Mouse (Mus musculus): ENCODE measurements at regions not wholly inside any gene's neighbourhood (a gene's known extent, or its start where the extent isn't known, plus 50 kb on each side); places are given as distances from the start of the nearest gene placed in this dataset.
"Not testable (repeated sequence)": the region's sequence is repeated elsewhere in the genome, so short reads cannot be mapped to it uniquely, and the experiment has no call there.

GRCm38 (mm10) chr5:91752846-91753245 is 210.0 kb downstream of the Rchy1 start:
- not testable (repeated sequence) for DNase-seq (ENCODE audit: low spot score in 2 of 2)

- DNase-seq (ENCODE audit: low spot score in 2 of 2), result no peak
These were observed 211.7 kb downstream of the Rchy1 start for GRCm38 (mm10) chr5:91751168-91751567.

GRCm38 (mm10) chr5:91746077-91746476 is 216.8 kb downstream of the Rchy1 start:
- DNase-seq (ENCODE audit: low spot score in 2 of 2), result no peak

DNA sequence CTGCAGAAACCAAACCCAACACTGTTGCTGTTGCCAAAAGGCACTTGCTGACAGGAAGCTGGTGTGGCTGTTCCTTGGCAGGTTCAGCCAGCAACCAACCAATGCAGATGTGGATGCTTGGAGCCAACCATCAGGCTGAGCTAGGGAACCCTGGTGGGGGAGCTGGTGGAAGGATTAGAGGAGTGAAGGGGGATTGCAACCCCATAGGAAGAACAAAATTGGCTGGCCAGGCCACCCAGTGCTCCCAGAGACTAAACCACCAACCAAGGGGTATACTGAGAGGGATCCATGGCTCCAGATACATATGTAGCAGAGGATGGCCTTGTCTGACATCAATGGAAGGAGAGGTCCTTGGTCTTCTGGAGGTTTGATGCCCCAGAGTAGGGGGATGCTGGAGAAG is 218.5 kb downstream of the Rchy1 start:
- no peak for DNase-seq (ENCODE audit: low spot score in 2 of 2)

GRCm38 (mm10) chr5:91740159-91740537 is 222.7 kb downstream of the Rchy1 start:
- no peak for DNase-seq (ENCODE audit: low spot score in 2 of 2)

- DNase-seq (ENCODE audit: low spot score in 2 of 2), result peak; percentile 50 to 67
These were observed 222.2 kb downstream of the Parm1 start for GRCm38 (mm10) chr5:91739433-91740158.

DNA sequence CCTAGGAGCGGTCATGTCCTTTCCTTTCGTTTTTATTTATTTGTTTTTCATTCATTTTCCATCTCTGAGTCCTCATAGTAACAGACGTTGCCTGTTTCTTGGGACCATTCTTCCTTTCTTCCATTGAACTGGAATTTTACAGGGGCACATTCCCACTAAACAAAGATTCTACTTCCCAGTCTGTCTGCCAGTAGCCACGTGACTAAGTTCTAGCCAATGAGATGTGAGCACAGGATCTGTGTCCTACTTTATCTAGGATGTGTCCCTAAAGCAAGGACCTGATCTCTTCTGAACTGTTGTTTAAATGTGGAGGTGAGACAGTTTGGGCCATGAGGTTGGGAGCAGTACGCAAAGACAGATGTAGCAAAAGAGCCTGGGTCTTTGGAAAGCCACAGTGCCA is 214.6 kb downstream of the Parm1 start:
- DNase-seq (ENCODE audit: low spot score in 2 of 2), result no peak

GRCm38 (mm10) chr5:91731155-91731554 is 213.7 kb downstream of the Parm1 start:
- no peak for DNase-seq (ENCODE audit: low spot score in 2 of 2)

GRCm38 (mm10) chr5:91729868-91730267 is 212.5 kb downstream of the Parm1 start:
- DNase-seq (ENCODE audit: low spot score in 2 of 2), result no peak

DNA sequence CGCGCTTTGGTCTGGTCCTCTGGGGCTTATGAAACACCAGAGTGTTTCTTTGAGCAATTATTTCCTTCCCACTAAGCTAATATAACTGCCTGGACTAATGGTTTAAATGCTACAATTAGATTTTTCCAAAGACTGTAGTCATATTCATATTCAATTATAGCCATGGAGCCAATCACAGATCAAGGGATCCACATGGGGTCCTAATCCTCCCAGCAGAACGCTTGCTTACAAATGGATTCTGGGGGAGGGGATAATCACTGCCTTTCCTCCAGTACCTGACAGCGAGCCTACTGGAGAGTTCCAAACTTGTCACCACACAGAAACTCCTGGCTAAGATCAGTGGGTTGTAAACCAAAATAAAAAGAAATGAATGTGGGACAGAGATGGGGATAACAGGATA is 212.0 kb downstream of the Parm1 start:
- no peak for DNase-seq (ENCODE audit: low spot score in 2 of 2)

DNA sequence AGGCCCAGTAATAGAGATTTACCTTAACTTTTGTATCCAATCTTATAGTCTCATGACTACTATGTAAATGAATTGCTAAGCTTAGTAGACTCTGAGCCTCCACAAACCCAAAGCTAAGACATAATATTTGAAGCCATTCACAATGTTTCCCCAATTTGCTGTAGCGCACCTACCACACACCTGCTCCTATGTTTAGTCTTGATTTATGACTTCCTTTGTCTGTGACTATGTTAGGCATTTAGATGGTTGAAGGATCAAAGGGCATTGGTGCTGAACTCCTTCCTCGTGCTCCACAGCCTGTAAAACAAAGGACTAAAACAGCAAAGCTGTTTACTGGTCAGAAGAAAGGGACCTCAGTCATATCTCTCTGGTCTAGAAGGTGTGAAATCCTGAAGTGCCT is 210.0 kb downstream of the Parm1 start:
- no peak for DNase-seq (ENCODE audit: low spot score in 2 of 2)

DNA sequence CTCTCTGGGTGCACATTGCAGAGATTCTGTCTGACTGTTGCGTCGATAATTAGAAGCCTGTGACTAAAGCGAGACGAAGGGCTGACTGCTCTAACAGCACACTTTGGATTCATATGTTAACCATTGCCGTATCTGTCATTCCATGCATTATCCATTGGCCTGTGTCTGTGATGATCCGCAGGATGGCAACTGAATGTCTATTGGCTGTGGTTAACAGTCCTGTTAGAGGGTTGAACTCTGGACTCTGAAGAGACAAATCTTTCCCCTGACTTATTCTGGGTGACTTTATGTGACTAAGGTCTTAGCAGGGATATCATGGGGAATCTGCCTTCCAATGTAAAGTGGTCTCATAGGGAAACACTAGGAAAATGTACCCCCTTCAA is 208.7 kb downstream of the Parm1 start:
- no peak for DNase-seq (ENCODE audit: low spot score in 2 of 2)

- no peak for DNase-seq (ENCODE audit: low spot score in 2 of 2)
These were observed 208.1 kb downstream of the Parm1 start for GRCm38 (mm10) chr5:91725380-91726117.

GRCm38 (mm10) chr5:91724881-91725280 is 207.5 kb downstream of the Parm1 start:
- no peak for DNase-seq (ENCODE audit: low spot score in 2 of 2)

GRCm38 (mm10) chr5:91723416-91723815 is 206.0 kb downstream of the Parm1 start:
- DNase-seq (ENCODE audit: low spot score in 2 of 2), result no peak

- DNase-seq (ENCODE audit: low spot score in 2 of 2), result no peak
These were observed 205.6 kb downstream of the Parm1 start for GRCm38 (mm10) chr5:91722982-91723381.

GRCm38 (mm10) chr5:91722403-91722802 is 205.0 kb downstream of the Parm1 start:
- DNase-seq (ENCODE audit: low spot score in 2 of 2), result no peak

- no peak for DNase-seq (ENCODE audit: low spot score in 2 of 2)
These were observed 204.0 kb downstream of the Parm1 start for GRCm38 (mm10) chr5:91721231-91722096.

DNA sequence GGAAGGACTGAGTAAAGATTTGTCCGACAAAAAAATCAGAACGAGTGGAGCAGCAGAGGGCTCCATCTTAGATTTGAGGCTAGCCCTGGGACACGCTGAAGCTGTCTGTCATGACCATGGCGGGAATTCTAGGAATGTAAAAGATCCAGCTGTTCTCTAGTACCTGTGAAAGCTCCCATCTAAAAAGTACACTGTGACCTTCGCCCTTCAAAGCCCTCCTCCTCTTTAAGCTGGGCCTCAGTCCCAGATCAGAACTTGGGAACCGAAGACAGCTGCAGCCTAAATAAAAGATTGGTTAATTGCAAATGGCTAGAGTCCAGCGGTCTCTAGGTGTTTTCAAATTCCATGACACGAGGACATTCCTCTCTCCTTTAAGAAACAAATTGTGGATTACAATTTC is 195.6 kb downstream of the Parm1 start:
- no peak for DNase-seq (ENCODE audit: low spot score in 2 of 2)

DNA sequence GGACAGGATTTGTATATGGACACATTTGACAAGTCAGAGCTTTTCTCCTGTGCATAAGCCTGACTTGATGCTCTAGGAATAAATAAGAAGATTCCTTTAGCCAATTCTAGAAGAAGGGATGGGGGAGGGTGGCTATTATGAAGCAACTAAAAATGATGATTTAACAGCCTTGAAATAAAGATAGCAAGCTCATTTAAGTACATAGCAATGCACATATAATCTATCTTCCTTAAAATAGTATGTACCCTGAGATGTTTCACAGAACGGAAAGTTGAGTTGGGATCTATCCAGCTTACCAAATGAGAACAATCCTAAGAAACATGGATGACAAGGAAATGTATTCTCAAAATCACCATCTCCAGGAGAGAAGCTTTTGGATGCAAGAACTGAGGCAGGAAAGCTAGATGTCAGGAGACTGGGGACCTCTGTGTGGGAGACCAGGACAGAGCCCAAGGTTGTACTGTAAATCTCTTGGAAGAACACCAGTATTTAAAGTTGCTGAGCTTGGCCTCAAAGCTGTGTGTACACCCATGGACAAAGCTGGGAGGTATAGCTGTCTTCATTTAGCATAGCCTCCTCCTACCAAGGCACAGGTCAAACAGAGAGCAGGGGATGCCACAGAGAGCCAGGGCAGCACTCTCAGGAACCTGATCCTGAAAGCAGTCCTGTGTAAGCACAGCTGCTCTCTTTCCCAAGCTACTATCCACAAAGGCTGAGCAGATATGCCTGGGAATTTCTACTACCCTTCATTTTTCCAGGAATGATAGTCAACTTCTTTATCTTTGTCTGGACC is 192.3 kb downstream of the Parm1 start:
- DNase-seq (ENCODE audit: low spot score in 2 of 2), result no peak

DNA sequence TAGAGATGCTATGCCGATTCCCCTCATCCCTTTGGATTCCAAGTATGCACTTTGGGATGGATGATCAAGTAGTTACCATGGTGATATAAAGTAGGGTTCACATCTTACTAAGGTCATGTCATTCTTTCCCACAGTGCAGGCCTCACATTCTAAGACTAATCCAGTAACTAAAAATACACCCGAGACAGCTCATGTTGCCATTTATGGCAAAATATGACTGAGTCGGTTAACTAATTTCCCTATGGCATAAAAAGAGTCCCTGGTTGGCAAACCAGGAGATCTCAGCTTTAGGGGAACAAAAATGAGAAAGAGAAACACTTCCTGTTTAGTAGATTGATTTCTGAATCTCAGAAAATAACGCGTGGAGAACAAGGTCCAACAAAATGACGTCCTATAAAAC is 190.7 kb downstream of the Parm1 start:
- no peak for DNase-seq (ENCODE audit: low spot score in 2 of 2)

DNA sequence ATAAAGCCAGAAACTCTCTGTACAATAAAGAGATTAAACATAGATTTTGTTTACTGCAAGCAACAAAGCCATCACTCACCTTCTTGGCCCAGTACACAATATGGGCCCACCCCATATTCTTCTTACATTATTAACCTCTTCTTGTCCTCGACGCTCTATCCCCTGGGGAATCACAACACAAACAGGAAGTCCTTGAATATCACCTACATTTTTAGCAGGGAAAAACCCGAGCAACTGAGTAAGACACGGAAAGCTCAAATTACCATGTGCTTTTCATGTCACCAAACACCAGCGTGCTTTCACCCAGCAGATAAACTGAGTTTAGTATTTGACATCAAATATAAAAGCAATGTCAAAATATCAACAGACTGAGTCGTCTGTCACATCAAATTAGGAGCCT is 179.7 kb downstream of the Parm1 start:
- no peak for DNase-seq (ENCODE audit: low spot score in 2 of 2)

Data from urinary bladder, postnatal 4 days (tissue).